Comparison of ENCODE assay signal across 12 mouse cellular contexts in genomic region chr11:3352990-3353585, GRCm38 (mm10). TPM values are rescaled to one million over a fixed set of nuclear protein-coding genes. Genes with fewer than 3 reads are reported as not detected.
DNase-seq lines count a peak whose midpoint lies in the region; ATAC-seq and TF ChIP-seq lines count a peak whose summit lies in the region.
"Had no signal": no experiment of that assay in that cellular context is flagged by ENCODE, and none has a peak within 500 bp of the region (broad histone marks: within the 10 kb centered on the region; RNA-seq: fewer than 3 reads in every experiment).

No protein-coding gene starts in this region.

- no peak overlapping the region for H3K27ac ChIP-seq in kidney, embryonic 15.5 days
- H3K27ac ChIP-seq: limb, embryonic 12.5 days; macrophage had no signal

- DNase-seq in embryo, embryonic 10 days (ENCODE audit: low spot score): peak; percentile 40
- DNase-seq in embryo, embryonic 10.5 days (ENCODE audit: low spot score): no peak
- DNase-seq in kidney, postnatal 4 days: peak; percentile 42 to 46
- no peak for DNase-seq in B cell, adult 2 months
- no peak for DNase-seq in retina, embryonic 14.5 days (ENCODE audit: low spot score)
- DNase-seq: adrenal gland, postnatal 10 days; kidney, postnatal 25 days had no signal

- H3K27me3 ChIP-seq in kidney, embryonic 15.5 days: no peaks in the 10 kb centered on the region
- H3K27me3 ChIP-seq in E14TG2a.4 (ENCODE audit: insufficient read depth, low read length): no peaks in the 10 kb centered on the region
- H3K27me3 ChIP-seq: limb, embryonic 12.5 days had no signal

- H3K9me3 ChIP-seq in kidney, embryonic 15.5 days (replicated peaks): no peaks in the 10 kb centered on the region
- H3K9me3 ChIP-seq in E14TG2a.4 (ENCODE audit: low read length): no peaks in the 10 kb centered on the region
- H3K9me3 ChIP-seq: limb, embryonic 12.5 days had no signal

- WGBS in kidney, embryonic 15.5 days: 51% methylated on average over 18 of the region's 18 CpGs

- peak; percentile 29; the same call in 1 of the 2 replicates for TF ChIP-seq CTCF in E14TG2a.4 (conservative IDR thresholded peaks at IDR 0.05; ENCODE audit: low read length)

- peaks cover 65% of the 10 kb centered on the region for H3K36me3 ChIP-seq in kidney, embryonic 15.5 days
- peaks cover 72% of the 10 kb centered on the region for H3K36me3 ChIP-seq in E14TG2a.4 (ENCODE audit: insufficient read depth, low read length)

- H3K4me1 ChIP-seq in kidney, embryonic 15.5 days: peaks cover 14% of the 10 kb centered on the region
- peaks cover 77% of the 10 kb centered on the region for H3K4me1 ChIP-seq in E14TG2a.4 (replicated peaks; ENCODE audit: low read depth, low read length)

- ATAC-seq in kidney, embryonic 15.5 days (replicated peaks; ENCODE audit: low FRiP score): no peak
- peak; percentile 12; the same call in 1 of the 2 replicates for ATAC-seq in granulocyte monocyte progenitor cell, adult 5-6 weeks (replicated peaks; ENCODE audit: poor library complexity, severe bottlenecking)

- no peak overlapping the region for H3K9ac ChIP-seq in kidney, embryonic 15.5 days
- H3K9ac ChIP-seq: limb, embryonic 12.5 days had no signal

- no peak overlapping the region for H3K4me3 ChIP-seq in kidney, embryonic 15.5 days (replicated peaks)
- peak overlapping the region; percentile 73 for H3K4me3 ChIP-seq in E14TG2a.4 (replicated peaks; ENCODE audit: low read length)
- H3K4me3 ChIP-seq: limb, embryonic 12.5 days had no signal

- no peak overlapping the region for H3K4me2 ChIP-seq in kidney, embryonic 15.5 days
- H3K4me2 ChIP-seq: limb, embryonic 12.5 days had no signal

RNA-seq across cellular contexts. Expression of gene Pik3ip1, which starts 22.9 kb away (rescaled TPM):
- 11.4 and 13.2 TPM in 2 replicates for polyA plus RNA-seq in kidney, embryonic 15.5 days (2015; fragmentation: Nextera tagmentation; extraction: Ambion mirVana)
- 30.2 and 35.9 TPM in 2 replicates for total RNA-seq in granulocyte monocyte progenitor cell, adult 5-6 weeks (2014; fragmentation: Nextera tagmentation)
- total RNA-seq in granulocyte monocyte progenitor cell, adult 5-6 weeks (2017): 44.8 and 63.1 TPM in 2 replicates

RNA-seq across cellular contexts. Expression of gene Limk2, which starts 55.9 kb away (rescaled TPM):
- 40.5 and 46.0 TPM in 2 replicates for polyA plus RNA-seq in kidney, embryonic 15.5 days (2015; fragmentation: Nextera tagmentation; extraction: Ambion mirVana)
- 15.2 and 29.8 TPM in 2 replicates for total RNA-seq in granulocyte monocyte progenitor cell, adult 5-6 weeks (2014; fragmentation: Nextera tagmentation)
- total RNA-seq in granulocyte monocyte progenitor cell, adult 5-6 weeks (2017): 12.1 and 24.2 TPM in 2 replicates

Comparison
In these comparisons a context has a peak if more than half of its experiments do, and no peak if none do; other contexts are left out.
1. DNase-seq: peak in embryo, embryonic 10 days (single experiment) and kidney, postnatal 4 days (2 of 2); none in embryo, embryonic 10.5 days (single experiment), B cell, adult 2 months (0 of 2) and retina, embryonic 14.5 days (single experiment).